Mouse (Mus musculus): ENCODE results near the gene Ankrd40.

Gene Ankrd40

GRCm38 (mm10) chr11:94327693-94328643 lies at the start of gene Ankrd40:
TSS of gene Ankrd40 (plus strand) at chr11:94328001.
- DNase-seq (ENCODE audit: low spot score) = peak; percentile 77

GRCm38 (mm10) chr11:94281199-94282181 lies 46.3 kb upstream of the Ankrd40 start, which contains the start of gene Gm21885:
TSS of gene Gm21885 (plus strand) at chr11:94281873.
- DNase-seq (ENCODE audit: low spot score) = no peak

- no peak for DNase-seq (ENCODE audit: low spot score)
Observed at GRCm38 (mm10) chr11:94282291-94282690, 45.5 kb upstream of the Ankrd40 start.

GRCm38 (mm10) chr11:94283536-94284099 lies 44.2 kb upstream of the Ankrd40 start:
- DNase-seq (ENCODE audit: low spot score) = no peak

- no peak for DNase-seq (ENCODE audit: low spot score)
Observed at GRCm38 (mm10) chr11:94285886-94286574, 41.8 kb upstream of the Ankrd40 start.

GRCm38 (mm10) chr11:94287105-94287504 lies 40.7 kb upstream of the Ankrd40 start:
- DNase-seq (ENCODE audit: low spot score) = no peak

- DNase-seq (ENCODE audit: low spot score) = no peak
Observed at GRCm38 (mm10) chr11:94290062-94290740, 37.6 kb upstream of the Ankrd40 start.

- DNase-seq (ENCODE audit: low spot score) = no peak
Observed at GRCm38 (mm10) chr11:94294996-94295845, 32.6 kb upstream of the Ankrd40 start.

- no peak for DNase-seq (ENCODE audit: low spot score)
Observed at GRCm38 (mm10) chr11:94312733-94313132, 15.1 kb upstream of the Ankrd40 start.

- no peak for DNase-seq (ENCODE audit: low spot score)
Observed at GRCm38 (mm10) chr11:94314098-94314652, 13.6 kb upstream of the Ankrd40 start.

GRCm38 (mm10) chr11:94315308-94315707 lies 12.5 kb upstream of the Ankrd40 start:
- no peak for DNase-seq (ENCODE audit: low spot score)

GRCm38 (mm10) chr11:94316528-94316927 lies 11.3 kb upstream of the Ankrd40 start:
- no peak for DNase-seq (ENCODE audit: low spot score)

- no peak for DNase-seq (ENCODE audit: low spot score)
Observed at GRCm38 (mm10) chr11:94317014-94317413, 10.8 kb upstream of the Ankrd40 start.

- DNase-seq (ENCODE audit: low spot score) = no peak
Observed at GRCm38 (mm10) chr11:94317515-94317914, 10.3 kb upstream of the Ankrd40 start.

GRCm38 (mm10) chr11:94318056-94318455 lies 9.7 kb upstream of the Ankrd40 start:
- DNase-seq (ENCODE audit: low spot score) = no peak

GRCm38 (mm10) chr11:94320969-94321930 lies 6.6 kb upstream of the Ankrd40 start:
- no peak for DNase-seq (ENCODE audit: low spot score)

GRCm38 (mm10) chr11:94321931-94322400 lies 5.8 kb upstream of the Ankrd40 start, which contains the start of gene Luc7l3:
TSS of gene Luc7l3 (minus strand) at chr11:94321988.
- DNase-seq (ENCODE audit: low spot score) = peak; percentile 84

- DNase-seq (ENCODE audit: low spot score) = no peak
Observed at GRCm38 (mm10) chr11:94322636-94323035, 5.2 kb upstream of the Ankrd40 start.

Measured in urinary bladder, postnatal 10 days (tissue).